Mouse (Mus musculus): Measurements from ENCODE around the gene Sh3rf3. TPM values are rescaled to one million over a fixed set of nuclear protein-coding genes. Genes with fewer than 3 reads are reported as not detected.

Gene Sh3rf3
- polyA plus RNA-seq, 1 experiment from 2014 or later, result 0.45 TPM

- no peak overlapping the region for H3K9ac ChIP-seq (ENCODE audit: low read length)
Measured at GRCm38 (mm10) chr10:59113386-59113785, 300.2 kb downstream of the Sh3rf3 start.

GRCm38 (mm10) chr10:59114535-59115291 is 301.6 kb downstream of the Sh3rf3 start:
- Histone ChIP-seq H3K27ac (replicated peaks) (no peak overlapping the region), H3K9me3 (ENCODE audit: control insufficient read depth, low read length) (no peaks in the 10 kb centered on the region), H3K4me3 (ENCODE audit: low read depth, low read length) (no peak overlapping the region), H3K27me3 (ENCODE audit: control insufficient read depth, insufficient read depth, low read length) (no peaks in the 10 kb centered on the region), H3K4me1 (replicated peaks; ENCODE audit: control insufficient read depth, insufficient read depth) (no peaks in the 10 kb centered on the region), H3K4me2 (replicated peaks; ENCODE audit: low read depth) (no peak overlapping the region), H3K9ac (ENCODE audit: low read length) (no peak overlapping the region), H3K36me3 (ENCODE audit: control insufficient read depth, insufficient read depth, low read length) (no peaks in the 10 kb centered on the region)
- ATAC-seq (ENCODE audit: low FRiP score, low TSS enrichment) (no peak), DNase-seq (ENCODE audit: low spot score) (peak; percentile 26)
- 32% methylated on average over 15 of the region's 15 CpGs for WGBS
- TF ChIP-seq EP300 (optimal IDR thresholded peaks at IDR 0.05) (no peak), CTCF (IDR thresholded peaks at IDR 0.05; ENCODE audit: low read depth) (no peak)

More at GRCm38 (mm10) chr10:59113386-59113785, 300.2 kb downstream of the Sh3rf3 start:
- H3K36me3 ChIP-seq (ENCODE audit: control insufficient read depth, insufficient read depth, low read length), result no peaks in the 10 kb centered on the region
- ATAC-seq (ENCODE audit: low FRiP score, low TSS enrichment) (no peak), DNase-seq (ENCODE audit: low spot score) (no peak)
- no peaks in the 10 kb centered on the region for H3K27me3 ChIP-seq (ENCODE audit: control insufficient read depth, insufficient read depth, low read length)
- WGBS, result 74% methylated on average over 9 of the region's 9 CpGs
- no peak overlapping the region for H3K4me2 ChIP-seq (replicated peaks; ENCODE audit: low read depth)
- no peak for TF ChIP-seq EP300 (optimal IDR thresholded peaks at IDR 0.05)
- TF ChIP-seq CTCF (IDR thresholded peaks at IDR 0.05; ENCODE audit: low read depth), result no peak
- no peak overlapping the region for H3K4me3 ChIP-seq (ENCODE audit: low read depth, low read length)
- no peaks in the 10 kb centered on the region for H3K9me3 ChIP-seq (ENCODE audit: control insufficient read depth, low read length)
- H3K4me1 ChIP-seq (replicated peaks; ENCODE audit: control insufficient read depth, insufficient read depth), result no peaks in the 10 kb centered on the region
- H3K27ac ChIP-seq (replicated peaks), result no peak overlapping the region

- WGBS, result 86% methylated on average over 2 of the region's 2 CpGs
Measured at GRCm38 (mm10) chr10:59115691-59116090, 302.5 kb downstream of the Sh3rf3 start.

GRCm38 (mm10) chr10:59116331-59116730 is 303.2 kb downstream of the Sh3rf3 start:
- no peaks in the 10 kb centered on the region for H3K36me3 ChIP-seq (ENCODE audit: control insufficient read depth, insufficient read depth, low read length)
- 78% methylated on average over 9 of the region's 9 CpGs for WGBS
- no peak for DNase-seq (ENCODE audit: low spot score)

More at GRCm38 (mm10) chr10:59115691-59116090, 302.5 kb downstream of the Sh3rf3 start:
- Histone ChIP-seq H3K9ac (ENCODE audit: low read length) (no peak overlapping the region), H3K9me3 (ENCODE audit: control insufficient read depth, low read length) (no peaks in the 10 kb centered on the region), H3K36me3 (ENCODE audit: control insufficient read depth, insufficient read depth, low read length) (no peaks in the 10 kb centered on the region), H3K4me3 (ENCODE audit: low read depth, low read length) (no peak overlapping the region), H3K27ac (replicated peaks) (no peak overlapping the region), H3K4me2 (replicated peaks; ENCODE audit: low read depth) (no peak overlapping the region), H3K4me1 (replicated peaks; ENCODE audit: control insufficient read depth, insufficient read depth) (no peaks in the 10 kb centered on the region), H3K27me3 (ENCODE audit: control insufficient read depth, insufficient read depth, low read length) (no peaks in the 10 kb centered on the region)
- no peak for TF ChIP-seq EP300 (optimal IDR thresholded peaks at IDR 0.05)
- no peak for TF ChIP-seq CTCF (IDR thresholded peaks at IDR 0.05; ENCODE audit: low read depth)
- ATAC-seq (ENCODE audit: low FRiP score, low TSS enrichment) (no peak), DNase-seq (ENCODE audit: low spot score) (no peak)

GRCm38 (mm10) chr10:59117555-59117954 is 304.4 kb downstream of the Sh3rf3 start:
- Histone ChIP-seq H3K36me3 (ENCODE audit: control insufficient read depth, insufficient read depth, low read length) (no peaks in the 10 kb centered on the region), H3K27me3 (ENCODE audit: control insufficient read depth, insufficient read depth, low read length) (no peaks in the 10 kb centered on the region), H3K4me3 (ENCODE audit: low read depth, low read length) (no peak overlapping the region), H3K4me2 (replicated peaks; ENCODE audit: low read depth) (no peak overlapping the region), H3K9me3 (ENCODE audit: control insufficient read depth, low read length) (no peaks in the 10 kb centered on the region), H3K4me1 (replicated peaks; ENCODE audit: control insufficient read depth, insufficient read depth) (no peaks in the 10 kb centered on the region), H3K9ac (ENCODE audit: low read length) (no peak overlapping the region), H3K27ac (replicated peaks) (no peak overlapping the region)
- WGBS, result 68% methylated on average over 5 of the region's 5 CpGs
- ATAC-seq (ENCODE audit: low FRiP score, low TSS enrichment) (no peak), DNase-seq (ENCODE audit: low spot score) (no peak)
- no peak for TF ChIP-seq CTCF (IDR thresholded peaks at IDR 0.05; ENCODE audit: low read depth)
- TF ChIP-seq EP300 (optimal IDR thresholded peaks at IDR 0.05), result no peak

More at GRCm38 (mm10) chr10:59116331-59116730, 303.2 kb downstream of the Sh3rf3 start:
- Histone ChIP-seq H3K9me3 (ENCODE audit: control insufficient read depth, low read length) (no peaks in the 10 kb centered on the region), H3K27me3 (ENCODE audit: control insufficient read depth, insufficient read depth, low read length) (no peaks in the 10 kb centered on the region), H3K9ac (ENCODE audit: low read length) (no peak overlapping the region), H3K4me1 (replicated peaks; ENCODE audit: control insufficient read depth, insufficient read depth) (no peaks in the 10 kb centered on the region), H3K4me3 (ENCODE audit: low read depth, low read length) (no peak overlapping the region), H3K27ac (replicated peaks) (no peak overlapping the region), H3K4me2 (replicated peaks; ENCODE audit: low read depth) (no peak overlapping the region)
- no peak for ATAC-seq (ENCODE audit: low FRiP score, low TSS enrichment)
- TF ChIP-seq EP300 (optimal IDR thresholded peaks at IDR 0.05) (no peak), CTCF (IDR thresholded peaks at IDR 0.05; ENCODE audit: low read depth) (no peak)

- no peak overlapping the region for H3K4me3 ChIP-seq (ENCODE audit: low read depth, low read length)
- no peak for DNase-seq (ENCODE audit: low spot score)
- no peaks in the 10 kb centered on the region for H3K36me3 ChIP-seq (ENCODE audit: control insufficient read depth, insufficient read depth, low read length)
- WGBS, result 92% methylated on average over 1 of the region's 1 CpGs
- no peak overlapping the region for H3K27ac ChIP-seq (replicated peaks)
- no peak overlapping the region for H3K4me2 ChIP-seq (replicated peaks; ENCODE audit: low read depth)
- ATAC-seq (ENCODE audit: low FRiP score, low TSS enrichment), result no peak
- TF ChIP-seq CTCF (IDR thresholded peaks at IDR 0.05; ENCODE audit: low read depth) (no peak), EP300 (optimal IDR thresholded peaks at IDR 0.05) (no peak)
- no peaks in the 10 kb centered on the region for H3K4me1 ChIP-seq (replicated peaks; ENCODE audit: control insufficient read depth, insufficient read depth)
- no peaks in the 10 kb centered on the region for H3K27me3 ChIP-seq (ENCODE audit: control insufficient read depth, insufficient read depth, low read length)
- no peak overlapping the region for H3K9ac ChIP-seq (ENCODE audit: low read length)
- H3K9me3 ChIP-seq (ENCODE audit: control insufficient read depth, low read length), result no peaks in the 10 kb centered on the region
Measured at GRCm38 (mm10) chr10:59119001-59119400, 305.8 kb downstream of the Sh3rf3 start.
